Mouse (Mus musculus) hematopoietic stem cell, adult 5-6 weeks (primary cell): ENCODE data around the gene March4. TPM values are rescaled to one million over a fixed set of nuclear protein-coding genes. Genes with fewer than 3 reads are reported as not detected.

ENCODE experiments used
- total RNA-seq: library from RNA; stranded (forward); fragments of 172-1452, 232-1000 nt; gene quantifications from 2 replicates; pipeline ENCODE4 v1.2.3, GENCODE M21; 2017

The March4 gene
- total RNA-seq, 1 experiment from 2014 or later, result not detected

Other genes starting within 250 kb of the March4 start
- 47.5 and 57.9 TPM in 2 replicates for gene Xrcc5, start 229.5 kb downstream of the March4 start, total RNA-seq
- gene Smarcal1, start 46.3 kb upstream of the March4 start, total RNA-seq, result 31.7 and 35.7 TPM in 2 replicates
- not detected in 2 replicates for gene Ankar, start 163.6 kb upstream of the March4 start, total RNA-seq
- 343 and 818 TPM in 2 replicates for gene Rpl37a, start 174.4 kb upstream of the March4 start, total RNA-seq